Mouse (Mus musculus) embryonic facial prominence, embryonic 10.5 days (tissue): ENCODE results near the gene Boc. TPM values are rescaled to one million over a fixed set of nuclear protein-coding genes. Genes with fewer than 3 reads are reported as not detected.

ENCODE experiments used
- DNase-seq: peaks from one replicate; pipeline ENCODE4 v3.0.0-alpha.2; 2017; ENCODE audit warnings: low spot score
- H3K27ac ChIP-seq: fragments of 300-500 bp; sonication (generic); replicated peaks from 2 replicates; pipeline ENCODE4 v1.5.1; 2016; ENCODE audit warnings: mild to moderate bottlenecking
- H3K27me3 ChIP-seq: fragments of 300-500 bp; sonication (generic); replicated peaks from 2 replicates; pipeline ENCODE4 v1.6.1; 2016; ENCODE audit warnings: low read depth, mild to moderate bottlenecking; ENCODE audit not compliant: poor library complexity, severe bottlenecking
- H3K36me3 ChIP-seq: fragments of 300-500 bp; sonication (generic); replicated peaks from 2 replicates; pipeline ENCODE4 v1.6.1; 2016; ENCODE audit warnings: mild to moderate bottlenecking, moderate library complexity
- H3K4me1 ChIP-seq: fragments of 300-500 bp; sonication (generic); 2 replicates; pipeline ENCODE4 v1.6.1; 2016
- H3K4me3 ChIP-seq: fragments of 300-500 bp; sonication (generic); 2 replicates; pipeline ENCODE4 v1.5.1; 2016; ENCODE audit warnings: mild to moderate bottlenecking, moderate library complexity
- H3K9me3 ChIP-seq: fragments of 300-500 bp; sonication (generic); 2 replicates; pipeline ENCODE4 v1.6.1; 2016; ENCODE audit warnings: mild to moderate bottlenecking
- WGBS: fragments of 180-500 bp; shearing (Covaris S2); methylation state at CpG from one replicate; pipeline ENCODE4 v1.1.7; 2016; 5-methylcytosine and 5-hydroxymethylcytosine counted together
- polyA plus RNA-seq: library from polyadenylated mRNA; unstranded; fragments of >200 nt; fragmentation: Nextera tagmentation; extraction: Ambion mirVana; gene quantifications from 2 replicates; pipeline ENCODE4 v1.2.1, GENCODE M21; 2016

Boc gene
- polyA plus RNA-seq, 1 experiment from 2014 or later: 14.3 TPM

- peaks cover 84% of the 10 kb centered on the region for H3K36me3 ChIP-seq
- DNase-seq: no peak
- H3K4me1 ChIP-seq: peaks cover 22% of the 10 kb centered on the region
- H3K27me3 ChIP-seq: no peaks in the 10 kb centered on the region
- H3K4me3 ChIP-seq: no peak overlapping the region
- no peak overlapping the region for H3K27ac ChIP-seq
- WGBS: 83% methylated on average over 7 of the region's 7 CpGs
- 0 out of 2 replicates have a peak, but pooled peaks cover 2% of the 10 kb centered on the region for H3K9me3 ChIP-seq
These were observed 49.0 kb downstream of the Boc start for GRCm38 (mm10) chr16:44509458-44510344.

GRCm38 (mm10) chr16:44508772-44509171 is 49.9 kb downstream of the Boc start:
- 93% methylated on average over 13 of the region's 13 CpGs for WGBS
- DNase-seq: no peak
- peaks cover 22% of the 10 kb centered on the region for H3K4me1 ChIP-seq
- no peak overlapping the region for H3K4me3 ChIP-seq
- no peak overlapping the region for H3K27ac ChIP-seq
- no peaks in the 10 kb centered on the region for H3K27me3 ChIP-seq
- H3K36me3 ChIP-seq: peaks cover 86% of the 10 kb centered on the region
- 0 out of 2 replicates have a peak, but pooled peaks cover 4% of the 10 kb centered on the region for H3K9me3 ChIP-seq

GRCm38 (mm10) chr16:44508025-44508424 is 50.7 kb downstream of the Boc start:
- DNase-seq: no peak
- Histone ChIP-seq H3K9me3 (0 out of 2 replicates have a peak, but pooled peaks cover 4% of the 10 kb centered on the region), H3K27ac (no peak overlapping the region), H3K36me3 (peaks cover 86% of the 10 kb centered on the region), H3K4me3 (no peak overlapping the region), H3K4me1 (peaks cover 22% of the 10 kb centered on the region), H3K27me3 (no peaks in the 10 kb centered on the region)
- 82% methylated on average over 5 of the region's 5 CpGs for WGBS

GRCm38 (mm10) chr16:44507027-44507929 is 51.4 kb downstream of the Boc start:
- Histone ChIP-seq H3K4me1 (peaks cover 22% of the 10 kb centered on the region), H3K27ac (peak overlapping the region; percentile 71), H3K36me3 (peaks cover 86% of the 10 kb centered on the region), H3K4me3 (no peak overlapping the region), H3K27me3 (no peaks in the 10 kb centered on the region), H3K9me3 (0 out of 2 replicates have a peak, but pooled peaks cover 4% of the 10 kb centered on the region)
- no peak for DNase-seq
- WGBS: 65% methylated on average over 10 of the region's 10 CpGs

- Histone ChIP-seq H3K4me1 (peaks cover 18% of the 10 kb centered on the region), H3K36me3 (peaks cover 90% of the 10 kb centered on the region), H3K27ac (no peak overlapping the region), H3K4me3 (no peak overlapping the region), H3K9me3 (0 out of 2 replicates have a peak, but pooled peaks cover 4% of the 10 kb centered on the region), H3K27me3 (no peaks in the 10 kb centered on the region)
- DNase-seq: no peak
- WGBS: 87% methylated on average over 1 of the region's 1 CpGs
These were observed 53.5 kb downstream of the Boc start for GRCm38 (mm10) chr16:44505243-44505642.

GRCm38 (mm10) chr16:44502895-44503575 is 55.7 kb downstream of the Boc start:
- DNase-seq: no peak
- H3K9me3 ChIP-seq: 0 out of 2 replicates have a peak, but pooled peaks cover 7% of the 10 kb centered on the region
- no peak overlapping the region for H3K4me3 ChIP-seq
- no peak overlapping the region for H3K27ac ChIP-seq
- peaks cover 95% of the 10 kb centered on the region for H3K36me3 ChIP-seq
- H3K4me1 ChIP-seq: peaks cover 13% of the 10 kb centered on the region
- no peaks in the 10 kb centered on the region for H3K27me3 ChIP-seq
- 76% methylated on average over 8 of the region's 8 CpGs for WGBS

- Histone ChIP-seq H3K27me3 (no peaks in the 10 kb centered on the region), H3K27ac (no peak overlapping the region), H3K4me3 (no peak overlapping the region), H3K36me3 (peaks cover 95% of the 10 kb centered on the region), H3K9me3 (0 out of 2 replicates have a peak, but pooled peaks cover 7% of the 10 kb centered on the region), H3K4me1 (peaks cover 5% of the 10 kb centered on the region)
- WGBS: 87% methylated on average over 7 of the region's 7 CpGs
- no peak for DNase-seq
These were observed 56.4 kb downstream of the Boc start for GRCm38 (mm10) chr16:44502325-44502724.

- DNase-seq: no peak
- H3K9me3 ChIP-seq: 0 out of 2 replicates have a peak, but pooled peaks cover 7% of the 10 kb centered on the region
- no peak overlapping the region for H3K27ac ChIP-seq
- WGBS: 94% methylated on average over 10 of the region's 10 CpGs
- no peaks in the 10 kb centered on the region for H3K27me3 ChIP-seq
- peaks cover 95% of the 10 kb centered on the region for H3K36me3 ChIP-seq
- no peak overlapping the region for H3K4me3 ChIP-seq
- peaks cover under 1% of the 10 kb centered on the region; the same call in 1 of the 2 replicates for H3K4me1 ChIP-seq
These were observed 56.9 kb downstream of the Boc start for GRCm38 (mm10) chr16:44501783-44502182.

- no peaks in the 10 kb centered on the region for H3K27me3 ChIP-seq
- H3K4me3 ChIP-seq: no peak overlapping the region
- DNase-seq: no peak
- H3K36me3 ChIP-seq: peaks cover 94% of the 10 kb centered on the region
- peaks cover 23% of the 10 kb centered on the region for H3K4me1 ChIP-seq
- H3K27ac ChIP-seq: no peak overlapping the region
- 92% methylated on average over 3 of the region's 3 CpGs for WGBS
- H3K9me3 ChIP-seq: 0 out of 2 replicates have a peak, but pooled peaks cover 3% of the 10 kb centered on the region
These were observed 60.2 kb downstream of the Boc start for GRCm38 (mm10) chr16:44498447-44498846.

- Histone ChIP-seq H3K4me3 (no peak overlapping the region), H3K27ac (no peak overlapping the region), H3K27me3 (no peaks in the 10 kb centered on the region), H3K4me1 (peaks cover 32% of the 10 kb centered on the region), H3K9me3 (0 out of 2 replicates have a peak, but pooled peaks cover 3% of the 10 kb centered on the region), H3K36me3 (peaks cover 94% of the 10 kb centered on the region)
- DNase-seq: no peak
- WGBS: 87% methylated on average over 15 of the region's 15 CpGs
These were observed 61.7 kb downstream of the Boc start for GRCm38 (mm10) chr16:44496971-44497464.

GRCm38 (mm10) chr16:44494441-44495108 is 64.1 kb downstream of the Boc start:
- 0 out of 2 replicates have a peak, but pooled peaks cover 3% of the 10 kb centered on the region for H3K9me3 ChIP-seq
- peak; percentile 61 for DNase-seq
- peaks cover 32% of the 10 kb centered on the region for H3K4me1 ChIP-seq
- peaks cover 94% of the 10 kb centered on the region for H3K36me3 ChIP-seq
- WGBS: 47% methylated on average over 8 of the region's 8 CpGs
- H3K4me3 ChIP-seq: no peak overlapping the region
- no peaks in the 10 kb centered on the region for H3K27me3 ChIP-seq
- peak overlapping the region; percentile 74 for H3K27ac ChIP-seq
